Mouse (Mus musculus): ENCODE data around the gene Slc1a5. TPM values are rescaled to one million over a fixed set of nuclear protein-coding genes. Genes with fewer than 3 reads are reported as not detected.

The Slc1a5 gene
- polyA plus RNA-seq, 1 experiment from 2014 or later = 36.1 TPM

- Histone ChIP-seq H3K4me3 (ENCODE audit: low read length) (no peak overlapping the region), H3K9ac (ENCODE audit: low read depth, low read length) (no peak overlapping the region), H3K36me3 (ENCODE audit: control insufficient read depth, insufficient read depth, low read length) (peaks cover 22% of the 10 kb centered on the region), H3K27ac (ENCODE audit: low read depth, low read length) (no peak overlapping the region), H3K4me1 (ENCODE audit: control insufficient read depth, insufficient read depth, low read length) (no peaks in the 10 kb centered on the region), H3K27me3 (ENCODE audit: control insufficient read depth, insufficient read depth, low read length) (no peaks in the 10 kb centered on the region), H3K4me2 (replicated peaks; ENCODE audit: low read depth, low read length) (no peak overlapping the region), H3K9me3 (ENCODE audit: control insufficient read depth, low read length) (no peaks in the 10 kb centered on the region)
- 66% methylated on average over 5 of the region's 5 CpGs for WGBS
- no peak for ATAC-seq (ENCODE audit: low FRiP score, low TSS enrichment)
Measured at GRCm38 (mm10) chr7:16792316-16792715, 11.2 kb downstream of the Slc1a5 start.

- 80% methylated on average over 19 of the region's 19 CpGs for WGBS
- H3K4me3 ChIP-seq (ENCODE audit: low read length) = no peak overlapping the region
- ATAC-seq (ENCODE audit: low FRiP score, low TSS enrichment) = no peak
Measured at GRCm38 (mm10) chr7:16793010-16793725, 12.0 kb downstream of the Slc1a5 start.

GRCm38 (mm10) chr7:16794886-16795285, 13.7 kb downstream of the Slc1a5 start:
- no peak for ATAC-seq (ENCODE audit: low FRiP score, low TSS enrichment)

More at GRCm38 (mm10) chr7:16793010-16793725, 12.0 kb downstream of the Slc1a5 start:
- Histone ChIP-seq H3K36me3 (ENCODE audit: control insufficient read depth, insufficient read depth, low read length) (peaks cover 30% of the 10 kb centered on the region), H3K4me1 (ENCODE audit: control insufficient read depth, insufficient read depth, low read length) (no peaks in the 10 kb centered on the region), H3K27ac (ENCODE audit: low read depth, low read length) (no peak overlapping the region), H3K27me3 (ENCODE audit: control insufficient read depth, insufficient read depth, low read length) (no peaks in the 10 kb centered on the region), H3K9ac (ENCODE audit: low read depth, low read length) (no peak overlapping the region), H3K9me3 (ENCODE audit: control insufficient read depth, low read length) (no peaks in the 10 kb centered on the region), H3K4me2 (replicated peaks; ENCODE audit: low read depth, low read length) (no peak overlapping the region)

GRCm38 (mm10) chr7:16804409-16805028, 23.4 kb downstream of the Slc1a5 start:
- Histone ChIP-seq H3K9ac (ENCODE audit: low read depth, low read length) (no peak overlapping the region), H3K4me1 (ENCODE audit: control insufficient read depth, insufficient read depth, low read length) (no peaks in the 10 kb centered on the region), H3K27me3 (ENCODE audit: control insufficient read depth, insufficient read depth, low read length) (no peaks in the 10 kb centered on the region), H3K36me3 (ENCODE audit: control insufficient read depth, insufficient read depth, low read length) (peaks cover 7% of the 10 kb centered on the region), H3K4me2 (replicated peaks; ENCODE audit: low read depth, low read length) (no peak overlapping the region), H3K9me3 (ENCODE audit: control insufficient read depth, low read length) (no peaks in the 10 kb centered on the region), H3K4me3 (ENCODE audit: low read length) (no peak overlapping the region), H3K27ac (ENCODE audit: low read depth, low read length) (no peak overlapping the region)
- WGBS = 28% methylated on average over 8 of the region's 8 CpGs
- peak; percentile 50 for ATAC-seq (ENCODE audit: low FRiP score, low TSS enrichment)

More at GRCm38 (mm10) chr7:16794886-16795285, 13.7 kb downstream of the Slc1a5 start:
- Histone ChIP-seq H3K9me3 (ENCODE audit: control insufficient read depth, low read length) (no peaks in the 10 kb centered on the region), H3K4me3 (ENCODE audit: low read length) (no peak overlapping the region), H3K4me1 (ENCODE audit: control insufficient read depth, insufficient read depth, low read length) (no peaks in the 10 kb centered on the region), H3K9ac (ENCODE audit: low read depth, low read length) (no peak overlapping the region), H3K27ac (ENCODE audit: low read depth, low read length) (no peak overlapping the region), H3K36me3 (ENCODE audit: control insufficient read depth, insufficient read depth, low read length) (peaks cover 34% of the 10 kb centered on the region), H3K4me2 (replicated peaks; ENCODE audit: low read depth, low read length) (no peak overlapping the region), H3K27me3 (ENCODE audit: control insufficient read depth, insufficient read depth, low read length) (no peaks in the 10 kb centered on the region)
- WGBS = 93% methylated on average over 5 of the region's 5 CpGs

- WGBS = 90% methylated on average over 9 of the region's 9 CpGs
- peaks cover 17% of the 10 kb centered on the region for H3K27me3 ChIP-seq (ENCODE audit: control insufficient read depth, insufficient read depth, low read length)
- no peaks in the 10 kb centered on the region for H3K9me3 ChIP-seq (ENCODE audit: control insufficient read depth, low read length)
- no peak for ATAC-seq (ENCODE audit: low FRiP score, low TSS enrichment)
- peaks cover 7% of the 10 kb centered on the region for H3K36me3 ChIP-seq (ENCODE audit: control insufficient read depth, insufficient read depth, low read length)
- H3K27ac ChIP-seq (ENCODE audit: low read depth, low read length) = no peak overlapping the region
- H3K9ac ChIP-seq (ENCODE audit: low read depth, low read length) = no peak overlapping the region
- no peak overlapping the region for H3K4me3 ChIP-seq (ENCODE audit: low read length)
- peaks cover 16% of the 10 kb centered on the region for H3K4me1 ChIP-seq (ENCODE audit: control insufficient read depth, insufficient read depth, low read length)
- no peak overlapping the region for H3K4me2 ChIP-seq (replicated peaks; ENCODE audit: low read depth, low read length)
Measured at GRCm38 (mm10) chr7:16807936-16808335, 26.8 kb downstream of the Slc1a5 start.

GRCm38 (mm10) chr7:16808647-16809046, 27.5 kb downstream of the Slc1a5 start:
- Histone ChIP-seq H3K4me1 (ENCODE audit: control insufficient read depth, insufficient read depth, low read length) (peaks cover 16% of the 10 kb centered on the region), H3K36me3 (ENCODE audit: control insufficient read depth, insufficient read depth, low read length) (peaks cover 10% of the 10 kb centered on the region), H3K27me3 (ENCODE audit: control insufficient read depth, insufficient read depth, low read length) (peaks cover 17% of the 10 kb centered on the region), H3K4me2 (replicated peaks; ENCODE audit: low read depth, low read length) (no peak overlapping the region), H3K27ac (ENCODE audit: low read depth, low read length) (no peak overlapping the region), H3K4me3 (ENCODE audit: low read length) (no peak overlapping the region), H3K9ac (ENCODE audit: low read depth, low read length) (no peak overlapping the region), H3K9me3 (ENCODE audit: control insufficient read depth, low read length) (no peaks in the 10 kb centered on the region)
- 80% methylated on average over 9 of the region's 9 CpGs for WGBS
- no peak for ATAC-seq (ENCODE audit: low FRiP score, low TSS enrichment)

- Histone ChIP-seq H3K27me3 (ENCODE audit: control insufficient read depth, insufficient read depth, low read length) (peaks cover 17% of the 10 kb centered on the region), H3K27ac (ENCODE audit: low read depth, low read length) (no peak overlapping the region), H3K9me3 (ENCODE audit: control insufficient read depth, low read length) (no peaks in the 10 kb centered on the region), H3K4me1 (ENCODE audit: control insufficient read depth, insufficient read depth, low read length) (peaks cover 16% of the 10 kb centered on the region), H3K36me3 (ENCODE audit: control insufficient read depth, insufficient read depth, low read length) (peaks cover 14% of the 10 kb centered on the region), H3K9ac (ENCODE audit: low read depth, low read length) (no peak overlapping the region), H3K4me3 (ENCODE audit: low read length) (no peak overlapping the region), H3K4me2 (replicated peaks; ENCODE audit: low read depth, low read length) (no peak overlapping the region)
- 0 out of 2 replicates have a peak, but pooled peaks have one; percentile 13 for ATAC-seq (ENCODE audit: low FRiP score, low TSS enrichment)
- 22% methylated on average over 10 of the region's 10 CpGs for WGBS
Measured at GRCm38 (mm10) chr7:16809739-16810138, 28.6 kb downstream of the Slc1a5 start.

GRCm38 (mm10) chr7:16810399-16810919, 29.3 kb downstream of the Slc1a5 start:
- H3K27ac ChIP-seq (ENCODE audit: low read depth, low read length) = no peak overlapping the region

More at GRCm38 (mm10) chr7:16810399-16810919, 29.3 kb downstream of the Slc1a5 start:
- no peak overlapping the region for H3K9ac ChIP-seq (ENCODE audit: low read depth, low read length)
- ATAC-seq (ENCODE audit: low FRiP score, low TSS enrichment) = no peak
- H3K4me3 ChIP-seq (ENCODE audit: low read length) = peak overlapping the region; percentile 40
- no peaks in the 10 kb centered on the region for H3K9me3 ChIP-seq (ENCODE audit: control insufficient read depth, low read length)
- peaks cover 16% of the 10 kb centered on the region for H3K4me1 ChIP-seq (ENCODE audit: control insufficient read depth, insufficient read depth, low read length)
- H3K4me2 ChIP-seq (replicated peaks; ENCODE audit: low read depth, low read length) = peak overlapping the region; percentile 87
- H3K36me3 ChIP-seq (ENCODE audit: control insufficient read depth, insufficient read depth, low read length) = peaks cover 14% of the 10 kb centered on the region
- H3K27me3 ChIP-seq (ENCODE audit: control insufficient read depth, insufficient read depth, low read length) = peaks cover 17% of the 10 kb centered on the region
- WGBS = 38% methylated on average over 28 of the region's 28 CpGs
